Mouse (Mus musculus): ENCODE measurements at regions not wholly inside any gene's neighbourhood (a gene's known extent, or its start where the extent isn't known, plus 50 kb on each side); places are given as distances from the start of the nearest gene placed in this dataset.

- DNase-seq (ENCODE audit: low spot score): no peak
- Histone ChIP-seq H3K27me3 (ENCODE audit: control insufficient read depth, insufficient read depth, low read length) (no peaks in the 10 kb centered on the region), H3K4me1 (replicated peaks; ENCODE audit: control insufficient read depth, insufficient read depth, low read length) (no peaks in the 10 kb centered on the region), H3K27ac (ENCODE audit: low read depth, low read length) (no peak overlapping the region), H3K4me2 (replicated peaks; ENCODE audit: low read depth, low read length) (no peak overlapping the region), H3K9me3 (ENCODE audit: control insufficient read depth, low read length) (no peaks in the 10 kb centered on the region), H3K9ac (ENCODE audit: low read depth, low read length) (no peak overlapping the region), H3K4me3 (ENCODE audit: low read depth, low read length) (no peak overlapping the region), H3K36me3 (ENCODE audit: control insufficient read depth, insufficient read depth, low read length) (no peaks in the 10 kb centered on the region)
- ATAC-seq (ENCODE audit: low FRiP score): no peak
- WGBS: 92% methylated on average over 4 of the region's 4 CpGs
These were observed 604.1 kb upstream of the Arid1b start for GRCm38 (mm10) chr17:4390012-4390411.

GRCm38 (mm10) chr17:4390577-4390976 is 603.6 kb upstream of the Arid1b start:
- H3K9me3 ChIP-seq (ENCODE audit: control insufficient read depth, low read length): no peaks in the 10 kb centered on the region
- H3K27ac ChIP-seq (ENCODE audit: low read depth, low read length): no peak overlapping the region
- no peaks in the 10 kb centered on the region for H3K27me3 ChIP-seq (ENCODE audit: control insufficient read depth, insufficient read depth, low read length)
- no peaks in the 10 kb centered on the region for H3K4me1 ChIP-seq (replicated peaks; ENCODE audit: control insufficient read depth, insufficient read depth, low read length)
- DNase-seq (ENCODE audit: low spot score) (no peak), ATAC-seq (ENCODE audit: low FRiP score) (no peak)
- H3K9ac ChIP-seq (ENCODE audit: low read depth, low read length): no peak overlapping the region
- H3K36me3 ChIP-seq (ENCODE audit: control insufficient read depth, insufficient read depth, low read length): no peaks in the 10 kb centered on the region
- H3K4me2 ChIP-seq (replicated peaks; ENCODE audit: low read depth, low read length): no peak overlapping the region
- H3K4me3 ChIP-seq (ENCODE audit: low read depth, low read length): no peak overlapping the region

- Histone ChIP-seq H3K4me1 (replicated peaks; ENCODE audit: control insufficient read depth, insufficient read depth, low read length) (no peaks in the 10 kb centered on the region), H3K4me3 (ENCODE audit: low read depth, low read length) (no peak overlapping the region), H3K4me2 (replicated peaks; ENCODE audit: low read depth, low read length) (no peak overlapping the region), H3K36me3 (ENCODE audit: control insufficient read depth, insufficient read depth, low read length) (no peaks in the 10 kb centered on the region), H3K9ac (ENCODE audit: low read depth, low read length) (no peak overlapping the region), H3K27ac (ENCODE audit: low read depth, low read length) (no peak overlapping the region), H3K9me3 (ENCODE audit: control insufficient read depth, low read length) (no peaks in the 10 kb centered on the region), H3K27me3 (ENCODE audit: control insufficient read depth, insufficient read depth, low read length) (no peaks in the 10 kb centered on the region)
- 93% methylated on average over 1 of the region's 1 CpGs for WGBS
- no peak for DNase-seq (ENCODE audit: low spot score)
- ATAC-seq (ENCODE audit: low FRiP score): no peak
These were observed 602.9 kb upstream of the Arid1b start for GRCm38 (mm10) chr17:4391210-4391609.

- DNase-seq (ENCODE audit: low spot score): no peak
- Histone ChIP-seq H3K4me2 (replicated peaks; ENCODE audit: low read depth, low read length) (no peak overlapping the region), H3K27me3 (ENCODE audit: control insufficient read depth, insufficient read depth, low read length) (no peaks in the 10 kb centered on the region), H3K9me3 (ENCODE audit: control insufficient read depth, low read length) (no peaks in the 10 kb centered on the region), H3K9ac (ENCODE audit: low read depth, low read length) (no peak overlapping the region), H3K4me3 (ENCODE audit: low read depth, low read length) (no peak overlapping the region), H3K36me3 (ENCODE audit: control insufficient read depth, insufficient read depth, low read length) (no peaks in the 10 kb centered on the region), H3K4me1 (replicated peaks; ENCODE audit: control insufficient read depth, insufficient read depth, low read length) (no peaks in the 10 kb centered on the region), H3K27ac (ENCODE audit: low read depth, low read length) (no peak overlapping the region)
- WGBS: 89% methylated on average over 5 of the region's 5 CpGs
- ATAC-seq (ENCODE audit: low FRiP score): no peak
These were observed 598.0 kb upstream of the Arid1b start for GRCm38 (mm10) chr17:4396119-4396518.

- no peak overlapping the region for H3K4me3 ChIP-seq (ENCODE audit: low read depth, low read length)
- no peak for DNase-seq (ENCODE audit: low spot score)
- WGBS: 92% methylated on average over 5 of the region's 5 CpGs
- no peaks in the 10 kb centered on the region for H3K27me3 ChIP-seq (ENCODE audit: control insufficient read depth, insufficient read depth, low read length)
- no peaks in the 10 kb centered on the region for H3K36me3 ChIP-seq (ENCODE audit: control insufficient read depth, insufficient read depth, low read length)
- H3K4me1 ChIP-seq (replicated peaks; ENCODE audit: control insufficient read depth, insufficient read depth, low read length): no peaks in the 10 kb centered on the region
- H3K9me3 ChIP-seq (ENCODE audit: control insufficient read depth, low read length): no peaks in the 10 kb centered on the region
- no peak overlapping the region for H3K27ac ChIP-seq (ENCODE audit: low read depth, low read length)
- no peak overlapping the region for H3K9ac ChIP-seq (ENCODE audit: low read depth, low read length)
- no peak overlapping the region for H3K4me2 ChIP-seq (replicated peaks; ENCODE audit: low read depth, low read length)
- no peak for ATAC-seq (ENCODE audit: low FRiP score)
These were observed 576.4 kb upstream of the Arid1b start for GRCm38 (mm10) chr17:4417686-4418085.

GRCm38 (mm10) chr17:4424451-4425168 is 569.5 kb upstream of the Arid1b start:
- H3K9ac ChIP-seq (ENCODE audit: low read depth, low read length): no peak overlapping the region
- no peaks in the 10 kb centered on the region for H3K36me3 ChIP-seq (ENCODE audit: control insufficient read depth, insufficient read depth, low read length)
- H3K4me2 ChIP-seq (replicated peaks; ENCODE audit: low read depth, low read length): no peak overlapping the region
- WGBS: 72% methylated on average over 6 of the region's 6 CpGs
- ATAC-seq (ENCODE audit: low FRiP score) (no peak), DNase-seq (ENCODE audit: low spot score) (no peak)
- H3K27me3 ChIP-seq (ENCODE audit: control insufficient read depth, insufficient read depth, low read length): no peaks in the 10 kb centered on the region
- H3K4me3 ChIP-seq (ENCODE audit: low read depth, low read length): no peak overlapping the region
- H3K27ac ChIP-seq (ENCODE audit: low read depth, low read length): no peak overlapping the region
- H3K9me3 ChIP-seq (ENCODE audit: control insufficient read depth, low read length): no peaks in the 10 kb centered on the region
- H3K4me1 ChIP-seq (replicated peaks; ENCODE audit: control insufficient read depth, insufficient read depth, low read length): no peaks in the 10 kb centered on the region

- H3K27ac ChIP-seq (ENCODE audit: low read depth, low read length): no peak overlapping the region
- DNase-seq (ENCODE audit: low spot score): no peak
- H3K4me3 ChIP-seq (ENCODE audit: low read depth, low read length): no peak overlapping the region
- 85% methylated on average over 2 of the region's 2 CpGs for WGBS
- no peak overlapping the region for H3K4me2 ChIP-seq (replicated peaks; ENCODE audit: low read depth, low read length)
- H3K9ac ChIP-seq (ENCODE audit: low read depth, low read length): no peak overlapping the region
- no peaks in the 10 kb centered on the region for H3K27me3 ChIP-seq (ENCODE audit: control insufficient read depth, insufficient read depth, low read length)
- H3K4me1 ChIP-seq (replicated peaks; ENCODE audit: control insufficient read depth, insufficient read depth, low read length): no peaks in the 10 kb centered on the region
- no peaks in the 10 kb centered on the region for H3K36me3 ChIP-seq (ENCODE audit: control insufficient read depth, insufficient read depth, low read length)
- ATAC-seq (ENCODE audit: low FRiP score): no peak
- H3K9me3 ChIP-seq (ENCODE audit: control insufficient read depth, low read length): no peaks in the 10 kb centered on the region
These were observed 568.8 kb upstream of the Arid1b start for GRCm38 (mm10) chr17:4425342-4425741.

GRCm38 (mm10) chr17:4429036-4429435 is 565.1 kb upstream of the Arid1b start:
- DNase-seq (ENCODE audit: low spot score) (no peak), ATAC-seq (ENCODE audit: low FRiP score) (no peak)
- H3K4me1 ChIP-seq (replicated peaks; ENCODE audit: control insufficient read depth, insufficient read depth, low read length): no peaks in the 10 kb centered on the region
- H3K36me3 ChIP-seq (ENCODE audit: control insufficient read depth, insufficient read depth, low read length): no peaks in the 10 kb centered on the region
- H3K4me3 ChIP-seq (ENCODE audit: low read depth, low read length): no peak overlapping the region
- WGBS: 77% methylated on average over 2 of the region's 2 CpGs
- no peaks in the 10 kb centered on the region for H3K27me3 ChIP-seq (ENCODE audit: control insufficient read depth, insufficient read depth, low read length)
- H3K27ac ChIP-seq (ENCODE audit: low read depth, low read length): no peak overlapping the region
- no peak overlapping the region for H3K9ac ChIP-seq (ENCODE audit: low read depth, low read length)
- no peaks in the 10 kb centered on the region for H3K9me3 ChIP-seq (ENCODE audit: control insufficient read depth, low read length)
- no peak overlapping the region for H3K4me2 ChIP-seq (replicated peaks; ENCODE audit: low read depth, low read length)

GRCm38 (mm10) chr17:4445606-4446005 is 548.5 kb upstream of the Arid1b start:
- WGBS: 94% methylated on average over 1 of the region's 1 CpGs
- H3K27ac ChIP-seq (ENCODE audit: low read depth, low read length): no peak overlapping the region

More at GRCm38 (mm10) chr17:4445606-4446005, 548.5 kb upstream of the Arid1b start:
- DNase-seq (ENCODE audit: low spot score) (no peak), ATAC-seq (ENCODE audit: low FRiP score) (no peak)
- Histone ChIP-seq H3K4me1 (replicated peaks; ENCODE audit: control insufficient read depth, insufficient read depth, low read length) (no peaks in the 10 kb centered on the region), H3K27me3 (ENCODE audit: control insufficient read depth, insufficient read depth, low read length) (no peaks in the 10 kb centered on the region), H3K4me2 (replicated peaks; ENCODE audit: low read depth, low read length) (no peak overlapping the region), H3K36me3 (ENCODE audit: control insufficient read depth, insufficient read depth, low read length) (no peaks in the 10 kb centered on the region), H3K4me3 (ENCODE audit: low read depth, low read length) (no peak overlapping the region), H3K9ac (ENCODE audit: low read depth, low read length) (no peak overlapping the region), H3K9me3 (ENCODE audit: control insufficient read depth, low read length) (no peaks in the 10 kb centered on the region)

All from hindbrain, embryonic 11.5 days (tissue).